Mouse (Mus musculus) stomach, embryonic 15.5 days (tissue): Measurements from ENCODE around the gene Kifc1. TPM values are rescaled to one million over a fixed set of nuclear protein-coding genes. Genes with fewer than 3 reads are reported as not detected.

ENCODE experiments used
- microRNA-seq: library from miRNA; unstranded; fragments of <30 nt; microRNA quantifications from one replicate; pipeline ENCODE4, GENCODE M21; 2016
- polyA plus RNA-seq: library from polyadenylated mRNA; unstranded; fragments of >200 nt; fragmentation: Nextera tagmentation; extraction: Ambion mirVana; gene quantifications from 2 replicates; pipeline ENCODE4 v1.2.1, GENCODE M21; 2015

Kifc1 gene
- polyA plus RNA-seq, 1 experiment from 2014 or later = 7.7 TPM

Small RNA genes lying within 50 kb of the gene (microRNA-seq; reads per million reads assigned to microRNA genes)
- gene Gm27740 = not detected

Other genes with a start within 250 kb of the Kifc1 start
- gene Hnrnpm, start 203.8 kb downstream of the Kifc1 start, polyA plus RNA-seq = 248 and 307 TPM in 2 replicates
- gene March2, start 172.0 kb downstream of the Kifc1 start, polyA plus RNA-seq = 59.8 and 70.8 TPM in 2 replicates
- 249 and 270 TPM in 2 replicates for gene Rab11b, start 130.1 kb downstream of the Kifc1 start, polyA plus RNA-seq
- 22.6 and 24.7 TPM in 2 replicates for gene Angptl4, start 108.8 kb downstream of the Kifc1 start, polyA plus RNA-seq
- 31.4 and 31.5 TPM in 2 replicates for gene Kank3, start 80.1 kb downstream of the Kifc1 start, polyA plus RNA-seq
- gene Rps28, start 66.1 kb downstream of the Kifc1 start, polyA plus RNA-seq = 888 and 917 TPM in 2 replicates
- gene Ndufa7, start 66.1 kb downstream of the Kifc1 start, polyA plus RNA-seq = 459 and 493 TPM in 2 replicates
- gene Cd320, start 47.6 kb downstream of the Kifc1 start, polyA plus RNA-seq = 59.1 and 62.6 TPM in 2 replicates
- gene Gm7029, start 16.8 kb downstream of the Kifc1 start, polyA plus RNA-seq = not detected in 2 replicates
- 0.95 and 1.1 TPM in 2 replicates for gene Platr17, start 14.5 kb upstream of the Kifc1 start, polyA plus RNA-seq
- gene Daxx, start 18.8 kb upstream of the Kifc1 start, polyA plus RNA-seq = 39.1 and 41.5 TPM in 2 replicates
- 47.3 and 50.1 TPM in 2 replicates for gene Tapbp, start 25.2 kb upstream of the Kifc1 start, polyA plus RNA-seq
- gene Zbtb22, start 25.2 kb upstream of the Kifc1 start, polyA plus RNA-seq = 15.4 and 16.6 TPM in 2 replicates
- gene Rgl2, start 38.9 kb upstream of the Kifc1 start, polyA plus RNA-seq = 38.5 and 43.6 TPM in 2 replicates
- 155 and 159 TPM in 2 replicates for gene Pfdn6, start 49.7 kb upstream of the Kifc1 start, polyA plus RNA-seq
- 36.1 and 40.6 TPM in 2 replicates for gene Wdr46, start 50.0 kb upstream of the Kifc1 start, polyA plus RNA-seq
- 7.5 and 8.2 TPM in 2 replicates for gene B3galt4, start 60.8 kb upstream of the Kifc1 start, polyA plus RNA-seq
- 42.4 and 49.2 TPM in 2 replicates for gene Vps52, start 65.2 kb upstream of the Kifc1 start, polyA plus RNA-seq
- 1,803 TPM in 2 replicates for gene Rps18, start 65.3 kb upstream of the Kifc1 start, polyA plus RNA-seq
- 112 and 124 TPM in 2 replicates for gene H2-K1, start 109.7 kb upstream of the Kifc1 start, polyA plus RNA-seq
- gene Ring1, start 134.0 kb upstream of the Kifc1 start, polyA plus RNA-seq = 19.3 and 21.0 TPM in 2 replicates
- 50.8 and 58.4 TPM in 2 replicates for gene H2-Ke6, start 137.4 kb upstream of the Kifc1 start, polyA plus RNA-seq
- 169 and 199 TPM in 2 replicates for gene Slc39a7, start 141.0 kb upstream of the Kifc1 start, polyA plus RNA-seq
- gene Rxrb, start 141.2 kb upstream of the Kifc1 start, polyA plus RNA-seq = 43.6 and 45.0 TPM in 2 replicates
- 1.3 and 1.5 TPM in 2 replicates for gene Col11a2, start 148.8 kb upstream of the Kifc1 start, polyA plus RNA-seq
- 0.79 and 1.2 TPM in 2 replicates for gene H2-Oa, start 201.7 kb upstream of the Kifc1 start, polyA plus RNA-seq
- gene H2-DMa, start 228.9 kb upstream of the Kifc1 start, polyA plus RNA-seq = 10.8 and 12.1 TPM in 2 replicates
- 98.3 and 107 TPM in 2 replicates for gene Brd2, start 232.0 kb upstream of the Kifc1 start, polyA plus RNA-seq